Mouse (Mus musculus) lung, postnatal 0 days (tissue): ENCODE measurements around the gene Scd4. TPM values are rescaled to one million over a fixed set of nuclear protein-coding genes. Genes with fewer than 3 reads are reported as not detected.
"Not testable (repeated sequence)": the region's sequence is repeated elsewhere in the genome, so short reads cannot be mapped to it uniquely, and the experiment has no call there.

Experiments used
- ATAC-seq: fragments of 200-750 bp; cut with Nextera tagmentation; 2 replicates; pipeline ENCODE4 v1.8.0; 2017; ENCODE audit warnings: moderate library complexity
- DNase-seq: peaks from one replicate; pipeline ENCODE4 v3.0.0-alpha.2; 2016; ENCODE audit warnings: low spot score
- H3K27ac ChIP-seq: fragments of 300-500 bp; sonication (generic); 2 replicates; pipeline ENCODE4 v1.5.1; 2014; ENCODE audit warnings: antibody characterized with exemption, mild to moderate bottlenecking, low read length, mixed read lengths
- H3K27me3 ChIP-seq: fragments of 300-500 bp; sonication (generic); replicated peaks from 2 replicates; pipeline ENCODE4 v1.6.1; 2014; ENCODE audit warnings: low read length, mixed read lengths; ENCODE audit not compliant: insufficient read depth
- H3K36me3 ChIP-seq: fragments of 300-500 bp; sonication (generic); 2 replicates; pipeline ENCODE4 v1.6.1; 2014; ENCODE audit warnings: low read length, mixed read lengths; ENCODE audit not compliant: insufficient read depth
- H3K4me1 ChIP-seq: fragments of 300-500 bp; sonication (generic); 2 replicates; pipeline ENCODE4 v1.6.1; 2014; ENCODE audit warnings: antibody characterized with exemption, low read depth, low read length, mixed read lengths; ENCODE audit not compliant: insufficient read depth
- H3K4me2 ChIP-seq: fragments of 300-500 bp; sonication (generic); replicated peaks from 2 replicates; pipeline ENCODE4 v1.6.1; 2014; ENCODE audit warnings: low read depth, mild to moderate bottlenecking, low read length, moderate library complexity, mixed read lengths
- H3K4me3 ChIP-seq: fragments of 300-500 bp; sonication (generic); 2 replicates; pipeline ENCODE4 v1.5.1; 2014; ENCODE audit warnings: low read depth, low read length
- H3K9ac ChIP-seq: fragments of 300-500 bp; sonication (generic); replicated peaks from 2 replicates; pipeline ENCODE4 v1.6.1; 2014; ENCODE audit warnings: low read depth, mild to moderate bottlenecking
- H3K9me3 ChIP-seq: fragments of 300-500 bp; sonication (generic); 2 replicates; pipeline ENCODE4 v1.6.1; 2016; ENCODE audit warnings: low read length, mixed read lengths
- CTCF ChIP-seq: IDR thresholded peaks from 2 replicates; pipeline ENCODE4 v1.5.1; 2016; ENCODE audit warnings: antibody characterized with exemption, mild to moderate bottlenecking
- EP300 ChIP-seq: IDR thresholded peaks from 2 replicates; pipeline ENCODE4 v1.6.1; 2016; ENCODE audit warnings: antibody characterized with exemption, mild to moderate bottlenecking, control low read depth
- WGBS: fragments of 180-500 bp; shearing (Covaris S2); extraction: QIAGEN DNeasy Blood & Tissue Kit; methylation state at CpG from one replicate; pipeline ENCODE4 v1.1.7; 2014; 5-methylcytosine and 5-hydroxymethylcytosine counted together
- polyA plus RNA-seq: library from polyadenylated mRNA; unstranded; fragments of >200 nt; fragmentation: Nextera tagmentation; extraction: Ambion mirVana; gene quantifications from 2 replicates; pipeline ENCODE4 v1.2.1, GENCODE M21; 2015

Scd4 gene
- polyA plus RNA-seq, 1 experiment from 2014 or later: 0.53 TPM

- no peak for DNase-seq
- H3K27ac ChIP-seq: no peak overlapping the region
- no peak overlapping the region for H3K4me3 ChIP-seq
- H3K4me2 ChIP-seq: no peak overlapping the region
- no peaks in the 10 kb centered on the region for H3K9me3 ChIP-seq
- peaks cover 39% of the 10 kb centered on the region for H3K36me3 ChIP-seq
- ATAC-seq: no peak
- H3K9ac ChIP-seq: no peak overlapping the region
- WGBS: 70% methylated on average over 6 of the region's 6 CpGs
- no peak for TF ChIP-seq CTCF
- TF ChIP-seq EP300: no peak
- H3K4me1 ChIP-seq: peaks cover 4% of the 10 kb centered on the region; the same call in 1 of the 2 replicates
- H3K27me3 ChIP-seq: no peaks in the 10 kb centered on the region
Measured at GRCm38 (mm10) chr19:44307915-44308470, 24.9 kb upstream of the Scd4 start.

DNA sequence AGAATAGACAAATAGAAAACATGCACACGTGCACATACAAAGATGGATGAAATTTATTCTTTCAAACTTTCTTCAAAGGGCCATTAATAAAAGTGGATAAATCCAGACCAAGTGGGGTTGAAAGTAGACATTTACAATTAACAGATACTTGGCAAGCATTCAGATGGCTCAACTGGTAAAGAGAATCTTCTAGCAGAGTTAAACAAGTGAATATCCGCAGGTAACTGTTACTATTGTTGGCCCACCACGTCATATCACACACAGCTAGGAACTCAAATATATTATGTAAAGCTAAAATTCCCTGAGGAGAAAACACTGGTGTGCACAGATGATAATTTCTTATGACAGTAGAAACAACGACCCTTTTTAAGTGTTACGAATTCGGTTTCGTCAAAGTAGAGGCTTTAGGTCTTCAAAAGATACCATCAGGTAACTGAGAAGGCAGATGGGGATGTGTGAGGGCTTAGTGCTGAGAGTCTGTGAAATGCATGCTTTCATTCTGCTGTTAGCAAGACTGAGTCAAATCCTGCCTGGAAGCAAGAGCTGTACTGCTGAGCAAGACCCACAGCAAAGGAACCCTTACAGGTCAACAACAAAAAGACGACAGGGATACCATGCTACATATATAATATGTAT lies 24.2 kb upstream of the Scd4 start:
- WGBS: 81% methylated on average over 8 of the region's 8 CpGs
- DNase-seq (no peak), ATAC-seq (no peak)
- Histone ChIP-seq H3K36me3 (peaks cover 32% of the 10 kb centered on the region; the same call in 1 of the 2 replicates), H3K9ac (no peak overlapping the region), H3K4me1 (peaks cover 4% of the 10 kb centered on the region; the same call in 1 of the 2 replicates), H3K4me2 (no peak overlapping the region), H3K27me3 (no peaks in the 10 kb centered on the region), H3K9me3 (no peaks in the 10 kb centered on the region), H3K27ac (no peak overlapping the region), H3K4me3 (no peak overlapping the region)
- TF ChIP-seq CTCF (no peak), EP300 (no peak)

DNA sequence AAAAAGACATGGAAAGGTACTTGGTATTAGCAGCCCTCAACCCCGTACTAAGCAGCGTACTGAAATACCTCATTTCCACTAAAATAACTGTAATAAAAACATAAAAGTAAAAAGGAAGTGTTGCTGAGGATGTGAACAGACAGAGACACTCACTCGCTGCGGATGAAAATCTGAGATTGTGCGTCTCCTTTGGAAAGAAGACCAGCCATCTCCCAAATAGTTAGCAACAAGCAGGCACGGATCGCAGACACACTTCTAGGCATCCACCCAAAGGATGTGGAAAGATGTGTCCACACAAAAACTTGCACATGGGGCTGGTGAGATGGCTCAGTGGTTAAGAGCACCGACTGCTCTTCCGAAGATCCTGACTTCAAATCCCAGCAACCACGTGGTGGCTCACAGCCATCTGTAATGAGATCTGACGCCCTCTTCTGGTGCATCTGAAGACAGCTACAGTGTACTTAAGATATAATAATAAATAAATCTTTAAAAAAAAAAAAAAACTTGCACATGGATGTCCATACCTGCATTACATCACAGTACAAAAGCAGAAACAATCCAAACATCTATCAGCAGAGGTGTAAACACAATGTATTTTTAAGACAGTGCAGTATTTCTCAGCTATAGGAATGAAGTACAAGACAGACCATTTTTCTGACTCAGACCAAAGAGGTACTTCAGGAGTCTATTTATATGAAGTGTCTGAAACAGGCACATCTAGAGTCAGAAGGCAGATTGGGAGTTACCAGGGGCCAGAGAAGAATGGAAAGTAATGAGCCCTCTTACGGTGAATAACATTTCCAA lies 23.3 kb upstream of the Scd4 start:
- Histone ChIP-seq H3K9me3 (no peaks in the 10 kb centered on the region), H3K9ac (no peak overlapping the region), H3K27me3 (no peaks in the 10 kb centered on the region), H3K36me3 (peaks cover 24% of the 10 kb centered on the region; the same call in 1 of the 2 replicates), H3K27ac (no peak overlapping the region), H3K4me2 (no peak overlapping the region), H3K4me3 (no peak overlapping the region), H3K4me1 (peaks cover 8% of the 10 kb centered on the region; the same call in 1 of the 2 replicates)
- no peak for ATAC-seq
- no peak for DNase-seq
- 77% methylated on average over 12 of the region's 12 CpGs for WGBS
- TF ChIP-seq EP300 (no peak), CTCF (peak; percentile 31)

DNA sequence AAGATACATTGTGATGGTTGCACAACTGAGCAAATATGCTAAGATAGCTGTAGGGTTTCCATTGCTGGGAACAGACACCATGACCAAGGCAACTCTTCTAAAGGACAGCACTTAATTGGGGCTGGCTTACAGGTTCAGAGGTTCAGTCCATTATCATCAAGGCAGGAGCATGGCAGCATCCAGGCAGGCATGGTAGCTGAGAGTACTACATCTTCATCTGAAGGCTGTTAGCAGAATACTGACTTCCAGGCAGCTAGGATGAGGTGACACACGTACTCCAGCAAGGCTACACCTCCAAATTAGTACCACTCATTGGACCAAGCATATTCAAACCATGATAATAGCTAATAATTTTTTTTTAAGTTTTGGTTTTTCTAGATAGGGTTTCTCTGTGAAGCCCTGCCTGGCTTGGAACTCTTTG lies 22.7 kb upstream of the Scd4 start:
- not testable (repeated sequence) for DNase-seq, ATAC-seq, H3K27me3 ChIP-seq, H3K4me3 ChIP-seq, H3K4me2 ChIP-seq, H3K27ac ChIP-seq, H3K9ac ChIP-seq, H3K9me3 ChIP-seq
- 85% methylated on average over 1 of the region's 1 CpGs for WGBS
- H3K4me1 ChIP-seq: peaks cover 11% of the 10 kb centered on the region; the same call in 1 of the 2 replicates
- H3K36me3 ChIP-seq: peaks cover 18% of the 10 kb centered on the region; the same call in 1 of the 2 replicates

DNA sequence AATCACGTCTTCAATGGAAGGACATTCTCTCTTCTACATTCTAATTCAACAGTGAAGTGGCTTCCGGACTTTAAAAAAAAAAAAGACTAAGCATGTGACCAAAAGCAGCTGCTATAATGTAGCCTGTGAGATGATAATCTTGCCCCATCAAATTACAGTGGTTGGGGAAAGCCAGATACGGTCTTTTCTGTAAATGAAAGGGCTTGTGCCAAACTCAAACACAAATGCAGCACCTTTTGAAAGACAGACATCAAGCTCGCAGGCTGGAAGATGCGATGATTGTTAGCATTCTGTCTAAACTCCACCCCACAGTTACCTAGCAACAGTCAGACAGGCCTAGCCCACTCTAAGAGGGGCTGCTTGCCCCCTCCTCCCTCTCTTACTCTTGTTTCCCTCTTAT lies 22.1 kb upstream of the Scd4 start:
- no peak overlapping the region for H3K4me2 ChIP-seq
- H3K9me3 ChIP-seq: no peaks in the 10 kb centered on the region
- H3K4me3 ChIP-seq: no peak overlapping the region
- 0 out of 2 replicates have a peak, but pooled peaks cover 11% of the 10 kb centered on the region for H3K36me3 ChIP-seq
- H3K9ac ChIP-seq: no peak overlapping the region
- 37% methylated on average over 5 of the region's 5 CpGs for WGBS
- no peak for TF ChIP-seq EP300
- TF ChIP-seq CTCF: no peak
- H3K4me1 ChIP-seq: peaks cover 10% of the 10 kb centered on the region; the same call in 1 of the 2 replicates
- no peak overlapping the region for H3K27ac ChIP-seq
- H3K27me3 ChIP-seq: no peaks in the 10 kb centered on the region
- no peak for DNase-seq
- ATAC-seq: no peak

- Histone ChIP-seq H3K4me2 (no peak overlapping the region), H3K4me3 (no peak overlapping the region), H3K9ac (no peak overlapping the region), H3K27ac (no peak overlapping the region), H3K9me3 (no peaks in the 10 kb centered on the region), H3K36me3 (0 out of 2 replicates have a peak, but pooled peaks cover 7% of the 10 kb centered on the region), H3K27me3 (no peaks in the 10 kb centered on the region), H3K4me1 (peaks cover 10% of the 10 kb centered on the region; the same call in 1 of the 2 replicates)
- DNase-seq (no peak), ATAC-seq (no peak)
- 54% methylated on average over 8 of the region's 8 CpGs for WGBS
- TF ChIP-seq EP300: no peak
- no peak for TF ChIP-seq CTCF
Measured at GRCm38 (mm10) chr19:44311306-44312006, 21.4 kb upstream of the Scd4 start.
